Mouse (Mus musculus): ENCODE measurements around the gene Fcgr2b. TPM values are rescaled to one million over a fixed set of nuclear protein-coding genes. Genes with fewer than 3 reads are reported as not detected.
"Not testable (repeated sequence)": the region's sequence is repeated elsewhere in the genome, so short reads cannot be mapped to it uniquely, and the experiment has no call there.

The Fcgr2b gene
- polyA plus RNA-seq, 1 experiment from 2014 or later, result 0.15 TPM

- Histone ChIP-seq H3K9me3 (ENCODE audit: control insufficient read depth, low read length) (no peaks in the 10 kb centered on the region), H3K4me1 (ENCODE audit: control insufficient read depth, insufficient read depth, low read length) (no peaks in the 10 kb centered on the region), H3K27ac (replicated peaks; ENCODE audit: low read depth, low read length) (no peak overlapping the region), H3K27me3 (ENCODE audit: control insufficient read depth, insufficient read depth, low read length) (no peaks in the 10 kb centered on the region), H3K4me3 (ENCODE audit: low read depth, low read length) (no peak overlapping the region), H3K36me3 (ENCODE audit: control insufficient read depth, insufficient read depth, low read length) (no peaks in the 10 kb centered on the region), H3K4me2 (ENCODE audit: low read depth, severe bottlenecking) (no peak overlapping the region), H3K9ac (ENCODE audit: low read length) (no peak overlapping the region)
- WGBS, result 88% methylated on average over 2 of the region's 2 CpGs
- ATAC-seq (ENCODE audit: insufficient number of reproducible peaks, low FRiP score, low TSS enrichment, low read depth) (no peak), DNase-seq (ENCODE audit: low spot score) (no peak)
Observed at GRCm38 (mm10) chr1:170953192-170953591, 23.2 kb downstream of the Fcgr2b start.

GRCm38 (mm10) chr1:170950772-170951171 lies 25.6 kb downstream of the Fcgr2b start:
- Histone ChIP-seq H3K27ac (replicated peaks; ENCODE audit: low read depth, low read length) (no peak overlapping the region), H3K9me3 (ENCODE audit: control insufficient read depth, low read length) (no peaks in the 10 kb centered on the region), H3K4me2 (ENCODE audit: low read depth, severe bottlenecking) (no peak overlapping the region), H3K4me3 (ENCODE audit: low read depth, low read length) (no peak overlapping the region), H3K9ac (ENCODE audit: low read length) (no peak overlapping the region), H3K27me3 (ENCODE audit: control insufficient read depth, insufficient read depth, low read length) (no peaks in the 10 kb centered on the region), H3K36me3 (ENCODE audit: control insufficient read depth, insufficient read depth, low read length) (no peaks in the 10 kb centered on the region), H3K4me1 (ENCODE audit: control insufficient read depth, insufficient read depth, low read length) (no peaks in the 10 kb centered on the region)
- ATAC-seq (ENCODE audit: insufficient number of reproducible peaks, low FRiP score, low TSS enrichment, low read depth), result no peak
- WGBS, result 41% methylated on average over 3 of the region's 3 CpGs
- DNase-seq (ENCODE audit: low spot score), result no peak

- H3K4me3 ChIP-seq (ENCODE audit: low read depth, low read length); DNase-seq (ENCODE audit: low spot score); H3K27ac ChIP-seq (replicated peaks; ENCODE audit: low read depth, low read length); H3K9ac ChIP-seq (ENCODE audit: low read length); H3K4me1 ChIP-seq (ENCODE audit: control insufficient read depth, insufficient read depth, low read length); H3K4me2 ChIP-seq (ENCODE audit: low read depth, severe bottlenecking); ATAC-seq (ENCODE audit: insufficient number of reproducible peaks, low FRiP score, low TSS enrichment, low read depth); H3K36me3 ChIP-seq (ENCODE audit: control insufficient read depth, insufficient read depth, low read length); H3K9me3 ChIP-seq (ENCODE audit: control insufficient read depth, low read length); H3K27me3 ChIP-seq (ENCODE audit: control insufficient read depth, insufficient read depth, low read length): not testable (repeated sequence)
- WGBS, result 93% methylated on average over 5 of the region's 9 CpGs
Observed at GRCm38 (mm10) chr1:170944908-170945307, 31.4 kb downstream of the Fcgr2b start.

GRCm38 (mm10) chr1:170944151-170944550 lies 32.2 kb downstream of the Fcgr2b start:
- not testable (repeated sequence) for H3K36me3 ChIP-seq (ENCODE audit: control insufficient read depth, insufficient read depth, low read length); ATAC-seq (ENCODE audit: insufficient number of reproducible peaks, low FRiP score, low TSS enrichment, low read depth); H3K4me1 ChIP-seq (ENCODE audit: control insufficient read depth, insufficient read depth, low read length); H3K4me3 ChIP-seq (ENCODE audit: low read depth, low read length); H3K9me3 ChIP-seq (ENCODE audit: control insufficient read depth, low read length); H3K4me2 ChIP-seq (ENCODE audit: low read depth, severe bottlenecking); H3K27me3 ChIP-seq (ENCODE audit: control insufficient read depth, insufficient read depth, low read length); H3K27ac ChIP-seq (replicated peaks; ENCODE audit: low read depth, low read length); H3K9ac ChIP-seq (ENCODE audit: low read length); DNase-seq (ENCODE audit: low spot score)
- WGBS, result 93% methylated on average over 9 of the region's 9 CpGs

GRCm38 (mm10) chr1:170939255-170939654 lies 37.1 kb downstream of the Fcgr2b start:
- Histone ChIP-seq H3K9ac (ENCODE audit: low read length) (no peak overlapping the region), H3K4me1 (ENCODE audit: control insufficient read depth, insufficient read depth, low read length) (no peaks in the 10 kb centered on the region), H3K4me2 (ENCODE audit: low read depth, severe bottlenecking) (no peak overlapping the region), H3K36me3 (ENCODE audit: control insufficient read depth, insufficient read depth, low read length) (no peaks in the 10 kb centered on the region), H3K4me3 (ENCODE audit: low read depth, low read length) (no peak overlapping the region), H3K9me3 (ENCODE audit: control insufficient read depth, low read length) (no peaks in the 10 kb centered on the region), H3K27ac (replicated peaks; ENCODE audit: low read depth, low read length) (no peak overlapping the region), H3K27me3 (ENCODE audit: control insufficient read depth, insufficient read depth, low read length) (no peaks in the 10 kb centered on the region)
- no peak for DNase-seq (ENCODE audit: low spot score)
- no peak for ATAC-seq (ENCODE audit: insufficient number of reproducible peaks, low FRiP score, low TSS enrichment, low read depth)
- 89% methylated on average over 12 of the region's 12 CpGs for WGBS

GRCm38 (mm10) chr1:170934383-170934782 lies 42.0 kb downstream of the Fcgr2b start:
- ATAC-seq (ENCODE audit: insufficient number of reproducible peaks, low FRiP score, low TSS enrichment, low read depth) (no peak), DNase-seq (ENCODE audit: low spot score) (no peak)
- no peak overlapping the region for H3K4me2 ChIP-seq (ENCODE audit: low read depth, severe bottlenecking)
- 54% methylated on average over 2 of the region's 2 CpGs for WGBS
- no peaks in the 10 kb centered on the region for H3K4me1 ChIP-seq (ENCODE audit: control insufficient read depth, insufficient read depth, low read length)
- H3K36me3 ChIP-seq (ENCODE audit: control insufficient read depth, insufficient read depth, low read length), result no peaks in the 10 kb centered on the region
- no peaks in the 10 kb centered on the region for H3K9me3 ChIP-seq (ENCODE audit: control insufficient read depth, low read length)
- no peak overlapping the region for H3K27ac ChIP-seq (replicated peaks; ENCODE audit: low read depth, low read length)
- H3K27me3 ChIP-seq (ENCODE audit: control insufficient read depth, insufficient read depth, low read length), result no peaks in the 10 kb centered on the region
- no peak overlapping the region for H3K9ac ChIP-seq (ENCODE audit: low read length)
- H3K4me3 ChIP-seq (ENCODE audit: low read depth, low read length), result no peak overlapping the region

- no peaks in the 10 kb centered on the region for H3K36me3 ChIP-seq (ENCODE audit: control insufficient read depth, insufficient read depth, low read length)
- no peaks in the 10 kb centered on the region for H3K27me3 ChIP-seq (ENCODE audit: control insufficient read depth, insufficient read depth, low read length)
- no peak overlapping the region for H3K27ac ChIP-seq (replicated peaks; ENCODE audit: low read depth, low read length)
- no peak for ATAC-seq (ENCODE audit: insufficient number of reproducible peaks, low FRiP score, low TSS enrichment, low read depth)
- 79% methylated on average over 1 of the region's 1 CpGs for WGBS
- DNase-seq (ENCODE audit: low spot score), result no peak
- no peak overlapping the region for H3K4me2 ChIP-seq (ENCODE audit: low read depth, severe bottlenecking)
- no peak overlapping the region for H3K9ac ChIP-seq (ENCODE audit: low read length)
- no peak overlapping the region for H3K4me3 ChIP-seq (ENCODE audit: low read depth, low read length)
- no peaks in the 10 kb centered on the region for H3K9me3 ChIP-seq (ENCODE audit: control insufficient read depth, low read length)
- no peaks in the 10 kb centered on the region for H3K4me1 ChIP-seq (ENCODE audit: control insufficient read depth, insufficient read depth, low read length)
Observed at GRCm38 (mm10) chr1:170933940-170934339, 42.4 kb downstream of the Fcgr2b start.

- Histone ChIP-seq H3K36me3 (ENCODE audit: control insufficient read depth, insufficient read depth, low read length) (no peaks in the 10 kb centered on the region), H3K4me3 (ENCODE audit: low read depth, low read length) (no peak overlapping the region), H3K4me1 (ENCODE audit: control insufficient read depth, insufficient read depth, low read length) (no peaks in the 10 kb centered on the region), H3K4me2 (ENCODE audit: low read depth, severe bottlenecking) (no peak overlapping the region), H3K27ac (replicated peaks; ENCODE audit: low read depth, low read length) (no peak overlapping the region), H3K27me3 (ENCODE audit: control insufficient read depth, insufficient read depth, low read length) (no peaks in the 10 kb centered on the region), H3K9me3 (ENCODE audit: control insufficient read depth, low read length) (no peaks in the 10 kb centered on the region), H3K9ac (ENCODE audit: low read length) (no peak overlapping the region)
- ATAC-seq (ENCODE audit: insufficient number of reproducible peaks, low FRiP score, low TSS enrichment, low read depth), result no peak
- WGBS, result 73% methylated on average over 6 of the region's 6 CpGs
- DNase-seq (ENCODE audit: low spot score), result no peak
Observed at GRCm38 (mm10) chr1:170933386-170933920, 42.9 kb downstream of the Fcgr2b start.

- H3K27ac ChIP-seq (replicated peaks; ENCODE audit: low read depth, low read length), result no peak overlapping the region
- no peak overlapping the region for H3K4me3 ChIP-seq (ENCODE audit: low read depth, low read length)
- DNase-seq (ENCODE audit: low spot score) (no peak), ATAC-seq (ENCODE audit: insufficient number of reproducible peaks, low FRiP score, low TSS enrichment, low read depth) (no peak)
- H3K4me1 ChIP-seq (ENCODE audit: control insufficient read depth, insufficient read depth, low read length), result no peaks in the 10 kb centered on the region
- no peaks in the 10 kb centered on the region for H3K27me3 ChIP-seq (ENCODE audit: control insufficient read depth, insufficient read depth, low read length)
- H3K9me3 ChIP-seq (ENCODE audit: control insufficient read depth, low read length), result no peaks in the 10 kb centered on the region
- H3K4me2 ChIP-seq (ENCODE audit: low read depth, severe bottlenecking), result no peak overlapping the region
- no peak overlapping the region for H3K9ac ChIP-seq (ENCODE audit: low read length)
- H3K36me3 ChIP-seq (ENCODE audit: control insufficient read depth, insufficient read depth, low read length), result no peaks in the 10 kb centered on the region
- WGBS, result 86% methylated on average over 3 of the region's 3 CpGs
Observed at GRCm38 (mm10) chr1:170932043-170932442, 44.3 kb downstream of the Fcgr2b start.

All from limb, embryonic 11.5 days (tissue).